Mouse (Mus musculus): ENCODE results near the gene Ric8b.
A peak's percentile ranks its signal among the peaks of the same experiment; 100 is the strongest.

Gene Ric8b

DNA sequence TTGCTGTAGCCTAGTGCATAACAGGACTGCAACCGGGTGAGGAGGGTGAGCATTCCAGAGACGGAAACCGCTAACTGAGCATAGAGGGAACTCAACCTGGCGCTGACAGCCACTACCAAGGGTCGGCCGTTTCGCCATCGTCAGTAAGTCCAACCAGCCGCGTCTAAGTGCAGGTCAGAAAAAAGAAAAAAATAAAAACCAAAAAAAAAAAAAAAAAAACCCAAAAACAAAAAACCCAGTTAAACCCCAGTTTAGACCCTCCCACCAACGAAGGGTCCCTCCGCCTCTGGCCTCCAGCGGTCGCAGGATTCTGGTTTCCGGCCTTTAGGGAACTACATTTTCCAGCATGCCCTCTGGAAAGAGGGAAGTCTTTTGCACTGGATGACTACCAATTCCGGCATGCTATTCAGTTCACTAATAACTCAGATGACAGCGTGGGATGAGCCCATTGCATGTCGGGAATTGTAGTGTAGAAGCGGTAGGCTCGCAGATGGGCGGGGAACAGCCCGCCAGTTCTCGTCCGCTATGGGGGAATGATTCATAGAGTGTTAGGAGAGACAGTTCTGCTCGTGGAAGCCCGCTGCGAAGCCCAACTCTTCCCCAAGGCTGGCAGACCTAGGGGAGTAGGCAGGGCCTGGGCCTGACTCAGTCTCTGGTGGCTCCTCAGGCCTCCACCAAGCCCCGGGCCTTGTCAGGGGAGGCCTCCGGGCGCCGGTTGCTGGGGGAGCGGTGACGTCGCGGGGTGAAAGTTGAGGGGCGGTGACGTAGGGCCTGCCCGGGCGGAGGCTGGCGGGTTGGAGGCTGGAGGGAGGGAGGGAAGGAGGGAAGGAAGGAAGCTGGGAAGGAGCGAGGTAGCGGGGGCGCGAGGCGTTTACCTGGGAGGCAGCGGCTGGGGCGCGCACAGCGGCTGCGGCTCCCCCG lies at the start of gene Ric8b:
Ric8b (plus strand) TSS at position 807 of the 921 bp plus-strand sequence.
- DNase-seq (ENCODE audit: low read depth), result peak; percentile 99

DNA sequence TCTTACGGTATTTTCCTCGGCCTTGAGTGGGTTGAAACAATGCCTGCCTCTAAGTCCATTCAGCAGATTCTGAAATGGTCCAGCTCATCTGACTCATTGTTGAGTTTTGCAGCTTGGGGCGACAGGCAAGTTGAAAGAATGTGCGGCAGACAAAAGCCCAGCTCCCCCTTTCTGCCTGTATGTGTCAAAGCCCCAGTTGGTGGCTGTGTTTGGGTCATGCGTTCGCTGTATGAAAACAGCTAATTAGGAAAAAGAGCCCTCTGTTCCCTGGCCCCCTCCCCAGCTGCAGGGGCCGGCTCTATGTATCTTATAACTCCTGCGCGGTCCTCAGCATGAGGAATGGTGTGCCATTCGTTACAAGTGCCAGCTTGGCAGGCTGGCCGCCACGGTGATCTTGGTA lies 46.1 kb upstream of the Ric8b start:
- DNase-seq (ENCODE audit: low read depth), result no peak

DNA sequence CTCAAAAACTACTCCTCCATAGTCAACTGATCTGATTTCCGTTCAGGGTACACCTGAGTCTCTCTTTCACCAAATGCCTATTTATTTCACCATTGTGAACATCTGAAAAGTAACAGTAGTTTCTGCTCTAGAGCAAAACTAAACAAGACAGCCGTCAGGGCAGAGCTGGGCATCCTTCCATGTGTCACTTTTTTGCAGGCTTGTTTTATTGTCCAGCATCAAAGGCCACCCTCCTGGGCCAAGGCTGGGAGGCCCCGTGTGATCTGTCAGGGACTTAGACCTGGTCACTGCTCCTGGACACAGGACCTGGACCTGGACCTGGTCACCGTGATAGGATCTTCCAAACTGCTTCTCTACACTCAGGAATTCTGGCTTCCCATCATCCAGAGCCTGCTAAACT lies 45.5 kb upstream of the Ric8b start:
- no peak for DNase-seq (ENCODE audit: low read depth)

DNA sequence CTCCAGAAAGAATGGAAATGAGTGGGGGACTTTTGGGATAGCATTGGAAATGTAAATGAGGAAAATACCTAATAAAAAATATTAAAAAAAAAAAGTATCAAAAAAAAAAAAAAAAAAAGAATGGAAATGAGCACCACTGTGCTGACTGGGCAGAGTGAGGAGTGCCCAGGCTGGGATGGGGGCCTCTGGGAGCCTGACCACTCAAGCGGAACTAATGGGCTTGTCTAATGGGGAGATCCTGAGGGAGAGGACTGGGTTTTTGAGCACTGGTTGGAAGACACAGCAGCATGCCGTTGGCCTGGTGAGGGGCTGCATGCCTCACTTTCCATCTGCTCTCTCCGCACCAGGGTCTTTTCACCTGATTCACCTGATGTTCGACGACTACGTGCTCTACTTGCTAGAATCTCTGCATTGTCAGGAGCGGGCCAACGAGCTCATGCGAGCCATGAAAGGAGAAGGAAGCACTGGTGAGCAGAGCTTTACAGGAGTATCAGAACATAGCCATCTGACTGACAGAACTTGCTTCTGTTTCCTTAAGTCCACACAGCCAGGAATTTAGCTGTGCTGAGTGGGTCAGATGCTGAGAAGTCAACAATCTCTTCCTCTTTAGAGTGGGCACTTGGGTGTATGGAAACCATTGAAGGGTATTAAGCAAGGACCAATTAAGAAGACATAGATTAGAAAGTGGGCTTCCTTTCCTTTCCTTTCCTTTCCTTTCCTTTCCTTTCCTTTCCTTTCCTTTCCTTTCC lies 37.4 kb upstream of the Ric8b start:
- no peak for DNase-seq (ENCODE audit: low read depth)

DNA sequence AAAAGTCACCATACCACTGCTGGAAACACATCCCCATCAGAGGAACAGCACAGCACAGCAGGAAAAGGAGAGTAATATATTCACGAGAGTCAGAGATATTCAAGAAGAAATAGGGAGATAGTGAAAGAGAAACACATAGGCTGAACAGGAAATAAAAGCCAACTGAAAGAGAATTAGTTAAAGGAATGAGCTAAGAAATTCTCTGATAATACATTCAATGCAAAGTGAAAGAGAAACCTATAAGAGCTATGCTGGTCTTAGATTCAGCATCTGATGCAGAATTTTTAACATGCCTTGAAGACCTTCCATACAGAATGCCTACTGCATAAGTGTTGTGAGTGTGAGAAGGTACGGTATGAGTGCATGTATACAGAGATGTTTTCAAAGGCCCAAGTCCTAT lies 34.9 kb upstream of the Ric8b start:
- DNase-seq (ENCODE audit: low read depth), result no peak

DNA sequence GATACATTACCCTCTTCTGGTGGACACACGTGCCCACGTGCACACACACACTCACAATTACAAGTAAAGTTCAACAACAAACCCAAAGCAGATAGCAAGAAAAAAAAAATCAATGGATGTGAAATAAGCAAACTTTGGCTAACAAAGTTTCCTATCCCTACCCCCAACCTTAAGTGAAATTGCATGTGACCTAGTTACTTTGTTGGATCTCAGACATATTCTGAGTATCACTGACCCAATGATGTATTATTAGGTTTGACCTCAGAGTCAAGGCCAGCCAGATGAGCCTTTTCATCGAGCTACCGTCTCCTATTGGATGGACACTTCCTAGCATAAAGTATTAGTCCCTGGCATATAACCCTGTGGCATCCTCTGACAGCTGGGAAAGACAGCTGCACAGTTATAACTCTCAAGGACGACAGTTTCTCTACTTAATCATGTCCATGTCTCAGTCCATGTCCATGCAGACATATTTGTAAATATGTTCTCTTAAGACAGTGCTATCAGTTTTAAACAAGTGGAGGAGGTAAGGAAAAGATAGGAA lies 32.0 kb upstream of the Ric8b start:
- no peak for DNase-seq (ENCODE audit: low read depth)

DNA sequence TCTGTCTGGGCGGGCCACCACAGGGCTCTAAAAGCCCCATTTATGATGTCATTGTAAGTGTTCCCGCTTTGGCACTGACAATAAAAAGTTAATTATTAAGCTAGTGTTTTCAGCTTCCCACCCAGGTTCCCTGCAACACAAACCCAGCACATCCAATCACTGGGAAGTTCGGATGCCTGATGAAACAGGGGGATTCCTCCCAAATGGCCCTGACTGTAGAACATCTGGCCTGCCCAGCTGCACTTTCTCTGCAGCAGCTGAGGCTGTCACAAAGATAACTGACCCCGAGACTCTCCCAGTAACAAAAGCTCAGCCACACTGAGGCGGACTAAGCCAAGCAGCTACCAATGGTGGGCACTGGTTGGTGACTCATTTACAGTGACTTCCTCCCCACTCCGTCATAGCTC lies 31.2 kb upstream of the Ric8b start:
- DNase-seq (ENCODE audit: low read depth), result peak; percentile 75

DNA sequence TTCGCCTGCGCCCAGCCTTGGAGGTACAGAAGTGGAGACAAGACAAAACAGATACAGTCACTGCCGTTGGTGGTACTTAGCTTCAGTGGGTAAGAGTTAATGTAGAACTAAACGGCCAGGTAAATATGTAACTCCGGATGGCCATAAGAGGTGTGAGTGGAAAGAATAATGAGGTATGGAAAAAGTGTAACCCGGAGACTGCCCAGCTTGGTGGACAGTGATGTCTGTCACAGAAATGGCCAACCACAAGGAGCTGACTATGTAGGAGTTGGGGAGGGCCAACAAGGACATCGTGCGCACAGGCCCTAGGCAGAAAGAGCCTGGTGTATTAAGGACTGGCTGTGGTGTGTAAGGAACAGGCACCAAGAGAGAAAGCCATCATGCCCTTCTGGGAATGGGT lies 30.6 kb upstream of the Ric8b start:
- DNase-seq (ENCODE audit: low read depth), result no peak

DNA sequence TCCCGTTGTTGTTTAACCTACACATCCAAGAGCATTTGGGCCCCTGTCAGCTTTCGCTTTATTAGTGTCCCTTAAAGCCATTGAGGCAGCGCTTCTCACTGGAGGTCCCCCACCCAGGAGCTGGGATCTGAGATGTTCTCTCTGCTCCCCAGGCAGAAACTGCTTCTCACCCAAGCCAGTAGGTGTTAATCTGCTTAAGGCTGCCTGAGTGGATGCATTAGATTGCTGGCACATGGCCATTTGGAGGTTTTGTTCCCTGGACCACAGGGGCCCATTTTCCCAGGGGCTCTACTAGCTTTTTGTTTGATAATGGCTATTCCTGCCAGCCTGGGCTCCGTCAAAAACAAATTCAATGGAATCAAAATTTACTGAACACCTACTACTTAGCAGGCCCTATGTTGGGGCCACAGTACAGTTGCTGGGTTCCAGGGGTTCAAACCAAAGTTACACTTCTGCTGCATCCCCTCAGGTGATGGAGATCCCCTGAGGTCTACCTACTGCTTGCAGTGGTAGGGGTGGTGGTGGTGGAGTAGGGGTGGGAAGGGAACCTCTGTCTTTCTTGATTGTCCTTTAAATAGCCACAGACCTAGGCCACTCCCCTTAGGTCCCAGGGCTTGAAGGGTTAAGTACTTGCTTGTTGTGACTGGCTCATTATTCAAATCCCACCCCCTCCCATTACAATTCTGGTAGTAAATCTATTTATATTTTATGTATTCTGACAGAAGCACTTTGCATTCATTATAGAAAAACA lies 28.1 kb upstream of the Ric8b start:
- DNase-seq (ENCODE audit: low read depth), result no peak

DNA sequence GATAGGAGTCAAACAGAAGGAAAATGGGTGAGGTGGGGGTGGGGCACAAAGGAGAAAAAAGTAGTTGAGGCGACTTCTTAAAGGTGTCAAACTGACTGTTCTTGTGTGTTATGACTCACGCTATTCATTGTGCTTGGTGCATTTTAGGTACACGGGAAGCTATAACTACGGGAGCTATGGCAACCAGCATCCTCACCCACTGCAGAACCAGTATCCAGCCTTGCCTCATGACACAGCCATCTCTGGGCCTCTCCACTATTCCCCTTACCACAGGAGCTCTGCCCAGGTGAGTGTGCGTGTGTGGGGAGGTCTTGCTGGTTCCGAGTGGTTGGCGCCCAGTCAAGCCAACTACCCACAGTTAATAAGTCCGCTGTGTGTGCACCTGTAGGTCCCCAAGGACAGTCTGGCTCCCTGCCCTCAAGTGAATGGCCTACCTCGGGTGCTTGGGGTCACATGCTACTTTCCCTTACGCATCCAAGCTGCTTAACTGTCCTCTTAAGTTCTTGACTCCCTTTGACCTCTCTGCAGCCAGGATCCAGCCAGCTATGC lies 21.5 kb upstream of the Ric8b start:
- DNase-seq (ENCODE audit: low read depth), result no peak

DNA sequence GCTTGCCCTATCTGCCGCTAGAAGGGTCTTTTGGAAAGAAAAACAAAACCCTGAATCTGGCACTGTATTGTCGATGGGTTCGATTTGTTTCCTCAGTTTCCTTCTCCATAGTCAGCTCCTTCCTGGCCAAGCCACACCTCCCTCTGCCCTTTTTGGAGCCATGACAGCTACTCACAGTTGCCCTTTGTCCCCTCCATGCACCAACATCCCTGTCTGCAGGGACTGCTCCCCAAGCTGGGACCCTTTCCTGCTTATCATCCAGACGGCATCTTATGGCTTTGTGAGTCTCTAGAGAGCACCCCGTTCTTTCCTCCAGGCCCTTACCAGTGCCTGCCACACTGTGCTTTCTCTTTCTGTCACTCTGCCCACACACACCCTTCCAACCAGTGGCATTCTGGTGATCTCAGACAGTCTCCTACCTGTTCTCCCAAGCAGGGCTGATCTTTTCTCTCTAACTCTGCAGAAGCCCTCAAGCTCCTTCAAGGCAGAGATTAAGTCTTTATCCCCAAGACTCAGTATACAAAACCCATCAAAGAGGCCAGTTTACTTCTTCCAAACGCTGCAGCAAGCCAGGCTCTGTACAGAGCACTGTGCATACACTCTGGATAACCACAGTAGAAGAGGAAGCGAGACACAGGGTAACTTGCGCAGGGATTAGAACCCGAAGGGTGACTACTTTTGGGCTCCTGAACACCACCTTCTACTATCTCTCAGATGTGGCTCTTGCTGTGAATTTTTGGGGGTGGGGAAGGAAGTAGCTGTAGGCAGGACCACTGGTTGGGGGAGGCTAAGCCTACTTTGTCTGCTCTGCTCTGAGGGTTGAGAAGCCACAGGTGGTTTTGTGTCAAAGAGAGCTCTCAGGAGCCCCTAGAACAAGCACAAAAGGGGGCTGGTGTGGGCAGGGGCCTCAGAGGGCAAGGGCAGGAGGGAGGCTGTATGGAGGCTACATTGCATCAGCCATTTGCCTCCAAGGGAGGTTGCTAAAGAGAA lies 20.2 kb upstream of the Ric8b start:
- DNase-seq (ENCODE audit: low read depth), result no peak

DNA sequence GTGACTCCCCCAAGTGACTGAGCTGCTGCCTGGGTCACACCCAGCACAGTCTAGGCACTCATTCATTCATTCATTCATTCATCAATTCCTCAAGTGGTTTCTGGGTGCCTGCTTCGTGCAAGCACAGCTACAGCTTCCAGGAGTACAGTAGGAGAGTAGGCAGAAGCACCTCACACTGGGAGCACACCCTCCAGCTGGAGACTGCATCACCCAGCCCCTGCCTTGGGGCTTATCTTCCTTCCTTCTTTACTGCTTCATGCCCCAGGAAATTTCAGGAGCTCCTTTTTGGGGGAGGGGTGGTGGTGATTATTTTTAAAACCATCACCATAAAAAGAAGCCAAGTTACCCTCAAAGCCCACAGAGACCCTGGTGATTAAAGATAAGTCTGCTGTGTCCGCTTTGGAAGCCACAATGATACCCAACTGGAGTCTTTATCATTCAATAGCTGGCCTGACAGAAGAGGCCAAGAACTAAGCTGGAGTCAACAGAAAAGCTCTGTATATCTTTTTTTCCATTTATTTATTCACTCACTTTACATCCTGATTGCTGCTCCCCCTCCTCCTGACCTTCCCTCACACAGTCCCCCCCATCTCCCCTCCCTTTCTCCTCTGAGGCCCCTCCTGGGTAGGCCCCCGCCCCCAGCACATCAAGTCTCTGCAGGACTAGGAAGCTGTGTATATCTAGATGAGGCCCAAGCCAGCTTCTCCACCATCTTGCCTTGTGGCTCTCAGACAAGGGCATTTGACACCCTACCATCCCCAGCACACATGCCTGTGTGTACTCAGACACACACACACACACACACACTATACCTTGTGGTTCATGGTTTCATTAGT lies 19.1 kb upstream of the Ric8b start:
- peak; percentile 82 for DNase-seq (ENCODE audit: low read depth)

DNA sequence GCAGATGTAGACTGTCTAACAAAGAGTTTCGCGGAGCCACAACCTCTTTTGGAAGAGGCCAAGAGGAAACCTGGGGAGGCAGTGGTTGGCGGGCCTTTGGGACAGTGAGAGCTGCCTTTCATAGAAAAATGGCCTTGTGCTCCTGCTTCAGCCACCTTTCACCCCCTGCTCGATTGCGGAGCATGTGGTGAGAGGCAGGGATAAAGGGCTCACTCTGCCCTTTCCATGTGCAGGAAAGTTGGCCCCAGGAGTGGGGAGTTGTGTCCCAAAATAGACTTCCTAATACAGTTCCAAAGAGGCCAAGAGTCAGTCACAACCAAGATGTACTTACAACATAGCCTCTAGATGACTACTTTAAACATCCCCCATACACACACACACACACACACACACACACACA lies 15.7 kb upstream of the Ric8b start:
- no peak for DNase-seq (ENCODE audit: low read depth)

DNA sequence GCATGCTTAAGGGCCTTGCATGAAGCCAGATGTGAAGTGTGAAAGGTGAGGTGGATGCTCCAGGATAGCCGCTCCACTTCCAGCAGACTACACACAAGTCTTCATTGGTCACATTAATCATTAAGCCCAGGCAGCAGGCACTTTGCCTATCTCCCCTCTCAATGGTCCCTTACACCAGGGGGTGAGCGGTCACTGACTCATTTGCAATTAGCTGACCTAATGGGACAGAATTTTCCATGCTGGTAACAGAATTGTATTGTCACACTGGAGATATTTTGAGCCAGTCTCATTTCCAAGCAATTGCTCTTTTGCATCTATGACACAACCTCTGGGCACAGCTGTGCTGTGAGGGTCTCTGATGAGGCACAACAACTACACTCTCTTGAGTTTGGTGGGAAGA lies 15.2 kb upstream of the Ric8b start:
- DNase-seq (ENCODE audit: low read depth), result no peak

DNA sequence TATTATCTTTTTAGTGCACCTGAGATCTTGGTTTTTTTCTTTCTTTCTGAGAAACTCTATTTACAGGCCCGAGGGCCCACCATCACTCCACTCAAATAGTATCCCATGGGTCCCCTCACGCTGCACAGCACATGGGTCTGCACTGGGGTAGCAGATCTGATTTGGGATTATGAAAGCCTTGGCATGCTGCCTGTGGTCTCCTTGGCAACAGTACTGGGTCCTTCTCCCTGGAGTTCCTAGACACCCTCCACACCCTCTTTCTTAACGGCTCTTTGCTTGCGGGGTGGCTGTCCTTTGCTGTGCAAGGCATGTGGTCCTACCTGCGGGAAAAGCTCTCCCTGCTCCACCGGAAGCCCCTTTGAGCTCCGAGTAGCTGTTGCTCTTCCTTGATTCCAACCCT lies 14.1 kb upstream of the Ric8b start:
- no peak for DNase-seq (ENCODE audit: low read depth)

DNA sequence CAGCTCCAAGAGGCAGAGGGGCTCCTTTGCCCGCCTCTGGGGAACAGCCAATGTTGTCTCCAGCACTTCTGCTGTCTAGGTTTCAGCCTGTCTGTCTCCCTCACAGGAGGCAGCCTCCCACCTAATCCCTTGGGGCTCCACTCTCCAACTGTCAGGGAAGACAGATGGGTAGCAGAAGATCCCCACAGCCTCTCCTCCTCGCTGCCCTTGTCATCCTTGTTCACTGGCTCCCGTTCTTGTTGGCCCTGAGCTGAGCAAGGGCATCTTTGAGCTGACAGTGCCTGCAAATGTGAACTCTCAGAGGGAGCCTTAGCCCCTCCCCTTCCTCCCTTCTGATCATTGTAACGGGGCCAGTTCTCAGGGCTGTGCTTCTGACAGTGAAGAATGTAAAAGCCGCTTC lies 13.7 kb upstream of the Ric8b start:
- no peak for DNase-seq (ENCODE audit: low read depth)

DNA sequence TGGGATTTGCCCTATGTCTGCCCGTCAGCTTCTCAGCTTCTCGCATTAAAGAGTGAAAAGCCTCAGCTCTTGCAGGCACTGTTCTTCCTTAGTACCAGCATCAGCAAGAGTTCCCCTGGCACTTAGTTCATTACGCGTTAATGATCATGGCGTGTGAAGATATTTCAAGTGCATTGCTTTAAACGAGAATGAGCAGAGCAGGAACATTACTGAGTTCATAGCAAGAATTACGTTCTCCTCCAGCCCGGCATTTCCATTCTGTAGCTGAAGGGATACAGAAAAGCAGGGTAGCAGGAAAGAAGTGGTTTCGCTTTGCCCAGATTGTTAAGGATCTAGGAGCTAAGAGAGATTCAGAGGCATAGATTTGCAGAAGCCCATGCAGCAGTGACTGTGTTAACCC lies 10.5 kb upstream of the Ric8b start:
- no peak for DNase-seq (ENCODE audit: low read depth)

DNA sequence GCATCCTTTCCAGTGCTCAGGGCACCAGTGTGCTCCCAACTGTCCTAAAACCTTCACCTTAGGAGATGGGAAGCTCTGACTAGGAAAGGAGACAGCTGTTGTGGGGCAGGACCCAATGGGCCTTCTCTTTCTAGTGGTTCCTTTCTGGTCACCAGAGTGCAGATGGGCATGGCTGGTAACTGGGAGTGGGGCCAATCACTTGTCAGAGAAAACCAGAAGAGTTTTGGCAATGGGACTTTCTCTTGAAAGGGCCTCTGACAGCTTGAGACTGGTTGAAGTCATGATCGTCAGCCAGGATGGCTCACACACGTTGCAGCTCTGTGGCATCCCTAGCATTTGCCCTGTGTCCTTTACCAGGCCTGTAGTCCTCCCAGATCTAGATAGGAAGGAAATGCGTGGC lies 9.4 kb upstream of the Ric8b start:
- no peak for DNase-seq (ENCODE audit: low read depth)

DNA sequence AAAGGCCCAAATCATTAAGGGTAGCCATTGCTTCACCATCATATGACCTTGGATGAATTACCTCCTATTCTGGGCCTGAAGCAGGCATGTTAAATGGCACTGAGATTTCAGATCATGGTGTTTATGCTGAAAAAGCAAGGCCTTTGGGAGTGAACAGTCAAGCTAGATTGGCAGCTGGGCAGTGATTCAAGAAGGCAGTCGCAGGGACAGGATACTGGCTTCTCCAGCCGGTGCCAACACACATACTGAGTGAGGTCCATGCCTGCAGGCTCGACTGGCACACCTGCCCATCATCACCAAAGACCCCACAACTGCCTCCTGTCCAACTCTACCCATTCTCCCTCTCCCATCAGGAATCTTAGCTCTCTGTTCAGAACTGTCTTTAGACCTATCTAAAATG lies 8.9 kb upstream of the Ric8b start:
- DNase-seq (ENCODE audit: low read depth), result no peak
